Mouse (Mus musculus) forebrain, embryonic 12.5 days (tissue): Measurements from ENCODE around the gene Pdzd7. TPM values are rescaled to one million over a fixed set of nuclear protein-coding genes. Genes with fewer than 3 reads are reported as not detected.
"Not testable (repeated sequence)": the region's sequence is repeated elsewhere in the genome, so short reads cannot be mapped to it uniquely, and the experiment has no call there.

ENCODE experiments used
- ATAC-seq: fragments of 200-750 bp; cut with Nextera tagmentation; 2 replicates; pipeline ENCODE4 v1.8.0; 2017; ENCODE audit warnings: moderate TSS enrichment; ENCODE audit not compliant: low FRiP score
- H3K27ac ChIP-seq: fragments of 300-500 bp; sonication (generic); 2 replicates; pipeline ENCODE4 v1.5.1; 2016; ENCODE audit warnings: mild to moderate bottlenecking
- H3K27me3 ChIP-seq: fragments of 300-500 bp; sonication (generic); 2 replicates; pipeline ENCODE4 v1.6.1; 2016; ENCODE audit warnings: mild to moderate bottlenecking
- H3K36me3 ChIP-seq: fragments of 300-500 bp; sonication (generic); replicated peaks from 2 replicates; pipeline ENCODE4 v1.6.1; 2016; ENCODE audit warnings: mild to moderate bottlenecking
- H3K4me1 ChIP-seq: fragments of 300-500 bp; sonication (generic); 2 replicates; pipeline ENCODE4 v1.6.1; 2016
- H3K4me2 ChIP-seq: fragments of 300-500 bp; sonication (generic); 2 replicates; pipeline ENCODE4 v1.6.1; 2016; ENCODE audit warnings: mild to moderate bottlenecking, moderate library complexity
- H3K4me3 ChIP-seq: fragments of 300-500 bp; sonication (generic); replicated peaks from 2 replicates; pipeline ENCODE4 v1.5.1; 2016; ENCODE audit warnings: mild to moderate bottlenecking
- H3K9ac ChIP-seq: fragments of 300-500 bp; sonication (generic); 2 replicates; pipeline ENCODE4 v1.6.1; 2016; ENCODE audit warnings: mild to moderate bottlenecking
- H3K9me3 ChIP-seq: fragments of 300-500 bp; sonication (generic); 2 replicates; pipeline ENCODE4 v1.6.1; 2016
- WGBS: fragments of 180-500 bp; shearing (Covaris S2); methylation state at CpG from one replicate; pipeline ENCODE4 v1.1.7; 2016; 5-methylcytosine and 5-hydroxymethylcytosine counted together
- polyA plus RNA-seq: library from polyadenylated mRNA; unstranded; fragments of >200 nt; fragmentation: Nextera tagmentation; extraction: Ambion mirVana; gene quantifications from 2 replicates; pipeline ENCODE4 v1.2.1, GENCODE M21; 2016

Pdzd7 gene
- polyA plus RNA-seq, 1 experiment from 2014 or later, result 0.50 TPM

DNA sequence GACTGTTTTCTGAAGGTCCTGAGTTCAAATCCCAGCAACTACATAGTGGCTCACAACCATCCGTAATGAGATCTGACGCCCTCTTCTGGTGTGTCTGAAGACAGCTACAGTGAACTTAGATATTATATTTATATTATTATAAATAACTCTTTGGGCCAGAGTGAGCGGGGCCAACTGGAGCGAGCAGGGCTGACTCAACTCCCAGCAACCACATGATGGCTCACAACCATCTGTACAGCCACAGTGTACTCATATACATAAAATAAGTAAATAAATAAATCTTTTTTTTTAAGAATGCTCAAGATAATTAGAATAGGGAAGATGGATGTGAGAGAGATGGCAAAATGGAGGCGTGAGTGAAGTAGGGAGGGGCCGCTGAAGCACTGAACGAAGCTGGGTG, 7.3 kb downstream of the Pdzd7 start:
- peaks cover 36% of the 10 kb centered on the region for H3K27me3 ChIP-seq
- WGBS, result 92% methylated on average over 7 of the region's 7 CpGs
- not testable (repeated sequence) for H3K9me3 ChIP-seq, H3K4me2 ChIP-seq, H3K9ac ChIP-seq, H3K27ac ChIP-seq, ATAC-seq, H3K4me3 ChIP-seq, H3K36me3 ChIP-seq
- 0 out of 2 replicates have a peak, but pooled peaks cover 15% of the 10 kb centered on the region for H3K4me1 ChIP-seq

DNA sequence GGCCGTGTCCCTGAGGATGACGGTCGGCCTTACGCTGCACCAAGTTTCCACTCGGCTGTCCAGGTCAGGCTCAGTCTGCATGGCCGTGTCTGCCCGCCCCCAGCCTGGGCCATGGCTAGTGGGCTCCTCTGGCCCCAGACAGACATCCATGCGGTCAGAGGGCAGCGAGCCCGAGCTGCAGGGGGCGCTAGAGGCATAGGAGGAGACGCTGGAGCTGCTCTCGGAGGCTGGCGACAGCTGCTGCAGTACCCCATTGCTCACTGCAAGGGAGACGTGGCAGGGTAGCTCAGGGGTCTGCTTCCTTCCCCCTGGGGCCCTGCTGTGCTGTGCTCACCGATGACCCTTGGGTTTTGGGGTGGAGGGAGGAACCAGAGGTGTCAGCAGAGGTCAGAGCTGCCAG, 8.7 kb downstream of the Pdzd7 start:
- Histone ChIP-seq H3K4me2 (no peak overlapping the region), H3K27me3 (peaks cover 36% of the 10 kb centered on the region), H3K4me1 (0 out of 2 replicates have a peak, but pooled peaks cover 15% of the 10 kb centered on the region), H3K9me3 (no peaks in the 10 kb centered on the region), H3K9ac (no peak overlapping the region), H3K27ac (no peak overlapping the region), H3K4me3 (no peak overlapping the region), H3K36me3 (no peaks in the 10 kb centered on the region)
- no peak for ATAC-seq
- WGBS, result 32% methylated on average over 16 of the region's 16 CpGs

DNA sequence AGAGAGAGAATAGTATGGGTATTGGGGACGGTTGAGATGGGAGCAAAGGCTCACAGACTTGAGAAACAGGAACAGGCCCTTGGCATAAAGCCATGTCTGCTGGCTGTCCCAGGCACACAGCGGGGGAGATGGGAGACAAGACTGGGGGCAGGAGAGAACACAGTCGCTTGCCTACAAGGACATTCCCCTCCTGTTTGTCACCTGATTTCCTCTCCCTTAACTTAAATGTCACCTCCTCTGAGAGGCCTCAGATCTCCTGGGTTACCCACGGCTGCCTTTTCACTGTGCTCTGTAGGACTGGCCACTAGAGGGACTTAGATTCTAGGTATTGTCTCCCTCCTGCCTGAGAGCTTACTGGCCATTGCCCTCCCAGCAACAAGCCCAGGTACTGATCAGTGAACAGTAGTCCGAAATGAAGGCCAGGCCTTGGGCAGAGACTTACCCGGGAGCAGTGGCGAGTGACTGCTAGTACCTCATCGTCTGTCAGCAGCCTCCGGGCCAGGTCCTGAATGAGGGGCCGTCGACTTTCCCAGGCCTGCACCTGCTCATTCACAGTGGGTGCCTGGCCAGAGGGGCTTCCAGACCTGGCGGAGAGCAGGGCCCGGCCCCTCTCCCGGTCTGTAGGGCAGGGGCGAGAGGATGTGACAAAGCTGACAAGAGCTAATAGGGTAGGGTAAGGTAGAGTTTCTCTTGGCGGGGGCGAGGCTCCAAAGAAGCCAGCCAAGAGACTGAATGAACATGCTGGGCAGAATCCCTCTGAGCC, 12.8 kb downstream of the Pdzd7 start:
- Histone ChIP-seq H3K4me3 (no peak overlapping the region), H3K9ac (no peak overlapping the region), H3K27ac (no peak overlapping the region), H3K4me2 (no peak overlapping the region), H3K36me3 (peaks cover 9% of the 10 kb centered on the region), H3K9me3 (no peaks in the 10 kb centered on the region), H3K27me3 (peaks cover 16% of the 10 kb centered on the region; the same call in 1 of the 2 replicates), H3K4me1 (peaks cover 26% of the 10 kb centered on the region)
- 52% methylated on average over 17 of the region's 17 CpGs for WGBS
- no peak for ATAC-seq

DNA sequence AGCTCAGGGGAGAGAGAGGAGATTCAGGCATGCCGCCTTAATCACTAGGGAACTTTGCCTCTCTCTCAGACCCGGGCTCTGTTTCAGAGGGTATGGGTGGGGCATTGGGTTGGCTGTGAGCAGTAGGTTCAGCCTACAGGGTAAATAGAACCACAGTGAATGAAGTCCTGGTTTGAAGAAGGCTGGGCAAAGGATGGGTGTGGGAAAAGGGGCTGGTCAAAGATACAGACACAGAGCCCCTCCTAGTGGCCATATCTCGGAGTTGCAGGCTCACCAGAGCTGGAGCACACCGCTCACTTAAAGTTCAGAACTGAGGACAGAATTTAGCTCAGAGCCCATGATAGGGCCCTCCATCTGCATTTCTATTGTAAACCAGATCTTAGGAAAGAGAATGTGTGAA, 13.7 kb downstream of the Pdzd7 start:
- Histone ChIP-seq H3K9ac (no peak overlapping the region), H3K36me3 (peaks cover 18% of the 10 kb centered on the region), H3K4me3 (no peak overlapping the region), H3K4me1 (peaks cover 23% of the 10 kb centered on the region), H3K27me3 (peaks cover 14% of the 10 kb centered on the region; the same call in 1 of the 2 replicates), H3K27ac (no peak overlapping the region), H3K9me3 (no peaks in the 10 kb centered on the region), H3K4me2 (no peak overlapping the region)
- peak; percentile 18; the same call in 1 of the 2 replicates for ATAC-seq
- 24% methylated on average over 4 of the region's 4 CpGs for WGBS

DNA sequence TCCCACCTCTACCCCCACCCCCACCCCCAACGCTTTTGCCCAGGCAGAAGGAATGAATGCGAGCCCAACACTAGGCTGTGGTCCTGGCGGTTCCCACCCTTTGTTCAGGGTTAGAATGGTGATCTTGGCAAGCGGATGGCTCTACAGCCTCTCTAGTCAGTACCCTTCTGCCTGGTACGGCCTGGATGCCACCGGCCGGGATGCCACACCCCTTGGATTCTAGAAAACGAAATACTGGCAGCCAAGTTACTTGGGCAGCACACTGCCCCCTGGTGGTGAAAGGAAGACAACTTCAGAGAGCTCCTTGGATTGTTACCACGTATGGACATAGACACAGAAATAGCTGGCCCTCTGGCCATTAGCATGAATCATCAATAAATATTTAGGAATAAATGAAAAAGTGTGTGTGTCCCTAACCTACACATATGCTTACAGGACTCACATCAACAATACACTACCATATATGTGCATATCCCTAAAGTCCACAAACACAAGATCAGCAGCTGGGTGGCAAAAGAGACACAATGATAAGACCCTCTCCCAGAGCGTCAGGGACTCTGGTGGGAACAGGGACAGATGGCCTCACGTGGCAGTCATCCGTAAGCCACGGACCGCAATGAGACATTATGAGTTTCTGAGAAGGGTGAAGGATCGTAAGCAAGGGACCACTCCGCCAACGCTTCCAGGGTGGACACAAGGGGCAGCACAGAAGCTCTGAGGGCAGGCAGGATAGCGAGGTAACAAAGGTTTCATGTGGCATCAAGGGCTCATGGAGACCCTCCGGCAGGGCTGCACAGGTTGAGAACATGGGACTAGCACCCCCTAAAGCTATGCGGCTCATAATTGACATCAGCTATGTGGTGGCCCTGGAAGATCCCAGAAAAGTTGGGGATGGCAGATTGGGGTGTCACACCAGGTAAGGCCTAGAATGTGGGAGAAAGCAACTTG, 14.5 kb downstream of the Pdzd7 start:
- Histone ChIP-seq H3K9ac (no peak overlapping the region), H3K4me3 (no peak overlapping the region), H3K27ac (no peak overlapping the region), H3K9me3 (no peaks in the 10 kb centered on the region), H3K4me2 (peak overlapping the region; percentile 34), H3K4me1 (peaks cover 23% of the 10 kb centered on the region), H3K36me3 (peaks cover 26% of the 10 kb centered on the region), H3K27me3 (peaks cover 8% of the 10 kb centered on the region; the same call in 1 of the 2 replicates)
- peak; percentile 52 for ATAC-seq
- WGBS, result 38% methylated on average over 20 of the region's 20 CpGs

DNA sequence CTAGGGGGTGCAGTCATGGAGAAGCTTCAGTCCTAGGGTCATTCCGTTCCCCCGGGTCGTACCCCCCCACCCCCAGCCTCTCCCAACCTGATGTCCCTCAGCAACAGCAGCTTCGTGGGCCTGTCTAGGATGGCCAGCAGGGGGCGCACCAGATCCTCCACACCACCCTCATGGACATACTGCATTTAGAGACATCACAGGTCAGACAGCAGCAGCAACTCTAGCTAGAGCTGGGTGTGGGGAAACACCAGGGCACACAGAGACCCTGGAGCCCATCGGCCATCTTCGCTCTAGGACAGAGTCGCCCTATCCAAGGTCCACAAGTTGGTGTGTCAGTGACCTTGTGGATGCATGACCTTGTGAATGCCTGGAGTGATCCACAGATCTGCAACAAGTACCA, 15.4 kb downstream of the Pdzd7 start:
- Histone ChIP-seq H3K4me2 (no peak overlapping the region), H3K4me1 (peaks cover 23% of the 10 kb centered on the region), H3K9me3 (no peaks in the 10 kb centered on the region), H3K9ac (no peak overlapping the region), H3K36me3 (peaks cover 34% of the 10 kb centered on the region), H3K27me3 (no peaks in the 10 kb centered on the region; the same call in 1 of the 2 replicates), H3K27ac (no peak overlapping the region), H3K4me3 (no peak overlapping the region)
- ATAC-seq, result peak; percentile 12; the same call in 1 of the 2 replicates
- WGBS, result 27% methylated on average over 8 of the region's 8 CpGs

DNA sequence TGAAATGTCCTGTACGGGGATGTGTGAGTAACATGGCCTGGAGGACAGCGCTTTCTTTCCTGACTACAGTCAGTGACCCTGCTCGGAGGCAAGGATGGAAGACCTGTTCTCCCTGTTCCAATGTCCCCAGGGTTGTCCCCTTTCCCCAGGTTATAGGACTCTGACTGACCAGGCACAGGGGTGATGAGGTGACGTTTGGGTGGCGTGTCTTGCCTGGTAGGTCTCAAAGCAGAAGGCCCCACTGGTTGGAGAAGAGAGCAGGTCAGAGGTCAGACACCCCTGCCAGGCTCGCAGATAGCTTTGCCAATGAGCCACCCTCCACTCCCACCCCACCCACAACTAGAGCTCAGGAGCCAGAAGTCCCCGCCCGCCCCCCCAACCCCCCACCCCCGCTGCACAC, 15.9 kb downstream of the Pdzd7 start:
- peaks cover 23% of the 10 kb centered on the region for H3K4me1 ChIP-seq
- H3K36me3 ChIP-seq, result peaks cover 39% of the 10 kb centered on the region
- 55% methylated on average over 9 of the region's 9 CpGs for WGBS
- H3K27ac ChIP-seq, result no peak overlapping the region
- ATAC-seq, result no peak
- H3K4me3 ChIP-seq, result no peak overlapping the region
- H3K27me3 ChIP-seq, result no peaks in the 10 kb centered on the region; the same call in 1 of the 2 replicates
- no peaks in the 10 kb centered on the region for H3K9me3 ChIP-seq
- no peak overlapping the region for H3K9ac ChIP-seq
- H3K4me2 ChIP-seq, result no peak overlapping the region

DNA sequence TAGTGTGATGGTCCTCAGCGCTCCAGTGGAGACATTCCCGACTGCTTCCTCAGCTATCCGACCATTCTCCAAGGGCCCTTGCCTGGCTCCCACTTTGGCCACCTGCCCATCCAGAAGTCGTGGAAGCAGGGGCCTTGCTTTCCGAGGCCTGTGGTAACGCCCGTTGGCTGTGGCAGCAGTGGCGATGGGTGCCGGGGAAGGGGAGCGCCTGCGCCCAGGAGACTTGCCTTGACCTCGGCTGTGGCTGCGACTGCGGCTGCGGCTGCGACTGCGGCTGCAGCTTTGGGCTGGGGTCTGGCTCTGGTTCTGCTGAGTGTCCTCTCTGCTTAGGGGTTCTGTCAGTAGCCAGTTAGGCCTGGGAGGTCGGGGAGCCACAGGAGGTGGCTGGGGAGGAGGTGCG, 16.8 kb downstream of the Pdzd7 start:
- no peak overlapping the region for H3K4me2 ChIP-seq
- H3K9ac ChIP-seq, result no peak overlapping the region
- H3K36me3 ChIP-seq, result peaks cover 46% of the 10 kb centered on the region
- 0 out of 2 replicates have a peak overlapping the region, but pooled peaks have one; percentile 19 for H3K27ac ChIP-seq
- no peak overlapping the region for H3K4me3 ChIP-seq
- WGBS, result 64% methylated on average over 19 of the region's 19 CpGs
- H3K4me1 ChIP-seq, result peaks cover 24% of the 10 kb centered on the region
- H3K9me3 ChIP-seq, result no peaks in the 10 kb centered on the region
- H3K27me3 ChIP-seq, result no peaks in the 10 kb centered on the region; the same call in 1 of the 2 replicates
- no peak for ATAC-seq

DNA sequence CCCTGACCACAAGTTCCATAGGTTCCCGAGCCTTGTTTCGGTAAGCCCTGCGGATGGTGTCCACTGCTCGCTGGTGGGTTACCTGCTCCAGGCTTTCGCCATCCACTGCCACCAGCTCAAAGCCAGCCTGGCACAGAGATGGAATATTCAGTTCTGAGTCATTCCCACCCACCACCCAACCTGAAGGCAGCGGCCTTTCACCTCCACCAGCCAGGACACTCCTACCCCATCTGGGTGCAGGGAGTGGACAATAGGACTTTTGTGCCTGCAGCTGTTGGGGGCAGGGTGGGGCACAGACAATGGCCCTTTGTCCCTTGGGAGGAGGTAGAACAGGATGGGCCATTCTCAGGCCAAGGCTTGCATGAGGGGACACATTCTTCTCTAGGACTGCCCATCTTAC, 17.7 kb downstream of the Pdzd7 start:
- H3K27ac ChIP-seq, result no peak overlapping the region
- WGBS, result 80% methylated on average over 6 of the region's 6 CpGs
- H3K4me1 ChIP-seq, result peaks cover 27% of the 10 kb centered on the region

DNA sequence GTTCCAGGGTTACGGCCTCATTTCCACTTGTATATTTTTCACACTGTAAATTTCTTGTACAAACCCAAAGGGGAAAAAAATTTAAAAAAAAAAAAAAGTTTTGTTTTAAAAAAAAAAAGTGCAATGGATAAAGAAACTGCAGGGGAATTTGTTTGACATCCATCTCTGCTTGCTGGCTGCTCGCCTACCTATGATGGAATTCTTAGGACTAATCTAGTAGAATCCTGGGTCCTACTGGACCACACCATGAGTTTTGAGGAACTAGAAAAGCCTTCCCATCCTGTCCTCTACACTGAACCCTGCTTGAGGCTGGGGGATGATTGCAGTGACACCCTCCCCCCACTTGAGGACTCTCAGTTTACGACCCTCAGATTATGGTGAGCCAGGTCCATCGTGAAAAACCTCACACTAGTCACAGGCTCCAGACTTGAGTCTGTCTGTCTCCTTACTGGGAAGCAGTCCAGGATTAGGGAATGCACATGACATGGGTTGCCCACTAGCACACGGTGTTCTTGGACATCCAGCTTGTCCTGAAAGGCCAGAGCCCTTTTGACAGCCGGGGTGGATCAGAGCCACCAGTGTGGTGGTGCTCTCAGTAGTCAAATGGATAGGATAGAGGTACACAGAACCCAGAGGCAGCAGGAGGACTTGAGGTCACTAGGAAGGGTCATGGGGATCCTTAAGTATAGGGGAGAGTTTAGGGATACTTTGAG, 18.4 kb downstream of the Pdzd7 start:
- Histone ChIP-seq H3K9me3 (no peaks in the 10 kb centered on the region), H3K4me1 (peaks cover 27% of the 10 kb centered on the region), H3K4me3 (no peak overlapping the region), H3K36me3 (peaks cover 59% of the 10 kb centered on the region), H3K27ac (no peak overlapping the region), H3K4me2 (no peak overlapping the region), H3K27me3 (no peaks in the 10 kb centered on the region), H3K9ac (no peak overlapping the region)
- 82% methylated on average over 6 of the region's 6 CpGs for WGBS
- no peak for ATAC-seq

More for the DNA sequence above, 17.7 kb downstream of the Pdzd7 start:
- H3K9me3 ChIP-seq, result no peaks in the 10 kb centered on the region
- H3K9ac ChIP-seq, result no peak overlapping the region
- no peak overlapping the region for H3K4me3 ChIP-seq
- no peak overlapping the region for H3K4me2 ChIP-seq
- peaks cover 53% of the 10 kb centered on the region for H3K36me3 ChIP-seq
- no peak for ATAC-seq
- no peaks in the 10 kb centered on the region for H3K27me3 ChIP-seq

DNA sequence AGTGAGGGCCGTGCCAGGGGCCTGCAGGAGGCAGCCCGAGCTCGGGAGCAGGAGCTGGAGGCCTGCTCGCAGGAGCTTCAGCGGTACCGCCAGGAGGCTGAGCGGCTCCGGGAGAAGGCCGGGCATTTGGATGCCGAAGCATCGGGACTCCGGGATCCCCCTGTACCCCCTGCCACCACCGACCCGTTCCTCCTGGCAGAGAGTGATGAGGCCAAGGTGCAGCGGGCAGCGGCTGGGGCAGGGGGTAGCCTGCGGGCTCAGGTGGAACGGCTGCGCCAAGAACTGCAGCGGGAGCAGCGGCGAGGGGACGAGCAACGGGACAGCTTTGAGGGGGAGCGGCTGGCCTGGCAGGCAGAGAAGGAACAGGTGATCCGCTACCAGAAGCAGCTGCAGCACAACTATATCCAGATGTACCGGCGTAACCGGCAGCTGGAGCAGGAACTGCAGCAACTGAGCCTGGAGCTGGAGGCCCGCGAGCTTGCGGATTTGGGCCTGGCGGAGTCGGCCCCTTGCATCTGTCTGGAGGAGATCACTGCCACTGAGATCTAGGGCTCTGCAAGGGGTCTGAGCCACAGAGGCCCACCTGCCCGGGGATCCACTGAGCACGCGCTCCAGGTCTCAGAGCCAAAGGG, 19.5 kb downstream of the Pdzd7 start:
- whole genome bisulfite sequencing, result 88% methylated on average over 37 of the region's 37 CpGs
- Histone ChIP-seq H3K27me3 (no peaks in the 10 kb centered on the region), H3K9me3 (no peaks in the 10 kb centered on the region), H3K4me3 (no peak overlapping the region), H3K9ac (no peak overlapping the region), H3K4me1 (peaks cover 29% of the 10 kb centered on the region), H3K36me3 (peaks cover 69% of the 10 kb centered on the region), H3K4me2 (no peak overlapping the region), H3K27ac (no peak overlapping the region)
- no peak for ATAC-seq
